Mouse (Mus musculus) heart, postnatal 0 days (tissue): ENCODE results near the gene 1600014C10Rik.

ENCODE experiments used
- CTCF ChIP-seq: IDR thresholded peaks from 2 replicates; pipeline ENCODE4 v1.5.1; 2016; ENCODE audit warnings: antibody characterized with exemption, control low read depth, low read depth
- EP300 ChIP-seq: IDR thresholded peaks from 2 replicates; pipeline ENCODE4 v1.6.1; 2016; ENCODE audit warnings: antibody characterized with exemption, low read depth

GRCm38 (mm10) chr7:38226226-38226625, 43.2 kb downstream of the 1600014C10Rik start:
- TF ChIP-seq CTCF (no peak), EP300 (no peak)
